ENCODE assay signal across 33 mouse cellular contexts in the genomic region with DNA sequence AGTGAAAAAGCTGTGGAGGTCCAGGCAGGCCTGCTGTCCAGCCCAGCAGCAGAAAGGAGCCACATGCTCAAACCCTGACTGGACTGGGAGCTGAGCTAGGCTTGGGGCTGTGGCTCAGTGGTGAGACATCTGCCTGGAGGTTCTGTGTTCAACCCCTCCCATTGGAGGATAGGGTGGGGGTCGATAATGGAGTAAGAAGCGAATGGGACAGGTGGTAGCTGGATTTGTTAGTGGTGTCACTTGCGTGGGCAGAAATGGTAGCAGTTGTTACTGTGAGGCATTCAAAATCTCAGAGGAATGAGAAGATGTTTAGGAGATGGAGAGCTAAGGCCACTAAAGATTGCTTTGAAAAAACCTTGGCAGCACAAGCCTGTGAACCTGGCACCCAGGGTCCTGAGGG.
"Had no signal": no experiment of that assay in that cellular context is flagged by ENCODE, and none has a peak within 500 bp of the region (broad histone marks: within the 10 kb centered on the region; RNA-seq: fewer than 3 reads in every experiment).

No protein-coding gene starts in this region.

- H3K4me3 ChIP-seq: heart, embryonic 10.5 days; heart, embryonic 12.5 days; heart, embryonic 13.5 days; heart, embryonic 15.5 days; hindbrain, embryonic 10.5 days; hindbrain, embryonic 12.5 days; hindbrain, embryonic 13.5 days; hindbrain, embryonic 15.5 days; intestine, embryonic 15.5 days; kidney, embryonic 15.5 days; layer of hippocampus, adult 2 months had no signal

- H3K4me1 ChIP-seq: heart, embryonic 12.5 days; heart, embryonic 13.5 days; hindbrain, embryonic 10.5 days; hindbrain, embryonic 12.5 days; hindbrain, embryonic 13.5 days; hindbrain, embryonic 15.5 days; intestine, embryonic 15.5 days; kidney, embryonic 15.5 days had no signal

- H3K9ac ChIP-seq: heart, embryonic 12.5 days; heart, embryonic 13.5 days; heart, embryonic 15.5 days; hindbrain, embryonic 12.5 days; hindbrain, embryonic 13.5 days; hindbrain, embryonic 14.5 days; hindbrain, embryonic 15.5 days; intestine, embryonic 15.5 days; kidney, embryonic 15.5 days had no signal

- H3K27ac ChIP-seq: heart, embryonic 10.5 days; heart, embryonic 13.5 days; heart, embryonic 15.5 days; hindbrain, embryonic 10.5 days; hindbrain, embryonic 12.5 days; hindbrain, embryonic 13.5 days; hindbrain, embryonic 14.5 days; hindbrain, embryonic 15.5 days; hindbrain, postnatal 0 days; intestine, embryonic 15.5 days; kidney, embryonic 15.5 days; kidney, postnatal 0 days; layer of hippocampus, adult 2 months had no signal

- H3K9me3 ChIP-seq: heart, embryonic 10.5 days; heart, embryonic 12.5 days; heart, embryonic 13.5 days; heart, embryonic 15.5 days; hindbrain, embryonic 10.5 days; hindbrain, embryonic 12.5 days; hindbrain, embryonic 13.5 days; hindbrain, embryonic 15.5 days; intestine, embryonic 15.5 days; kidney, embryonic 15.5 days had no signal

- H3K4me2 ChIP-seq: heart, embryonic 11.5 days; heart, embryonic 12.5 days; heart, embryonic 13.5 days; heart, embryonic 15.5 days; hindbrain, embryonic 12.5 days; hindbrain, embryonic 13.5 days; hindbrain, embryonic 14.5 days; hindbrain, embryonic 15.5 days; intestine, embryonic 15.5 days; kidney, embryonic 15.5 days had no signal

- ATAC-seq: hindbrain, embryonic 16.5 days; hindbrain, postnatal 0 days; inflammation-experienced regulatory T-cells, adult 6 months; intestine, embryonic 15.5 days; intestine, embryonic 16.5 days; intestine, postnatal 0 days had no signal

- DNase-seq: heart, postnatal 36 days; heart, postnatal 4 days; kidney, adult 11 months; kidney, adult 18-20 months; kidney, adult 2 months; kidney, adult 8-10 months; kidney, adult 9 months; kidney, postnatal 10 days; kidney, postnatal 14 days; kidney, postnatal 25 days; kidney, postnatal 36 days; kidney, postnatal 4 days; layer of hippocampus, adult 9-11 months; layer of hippocampus, postnatal 36 days had no signal

- H3K27me3 ChIP-seq: heart, embryonic 12.5 days; heart, embryonic 13.5 days; heart, embryonic 15.5 days; hindbrain, embryonic 12.5 days; hindbrain, embryonic 13.5 days; hindbrain, embryonic 15.5 days; intestine, embryonic 15.5 days; kidney, embryonic 15.5 days had no signal
